Mouse (Mus musculus): ENCODE data around the gene Snx25. TPM values are rescaled to one million over a fixed set of nuclear protein-coding genes. Genes with fewer than 3 reads are reported as not detected.

Snx25 gene
- polyA plus RNA-seq, 1 experiment from 2014 or later, result 34.5 TPM

DNA sequence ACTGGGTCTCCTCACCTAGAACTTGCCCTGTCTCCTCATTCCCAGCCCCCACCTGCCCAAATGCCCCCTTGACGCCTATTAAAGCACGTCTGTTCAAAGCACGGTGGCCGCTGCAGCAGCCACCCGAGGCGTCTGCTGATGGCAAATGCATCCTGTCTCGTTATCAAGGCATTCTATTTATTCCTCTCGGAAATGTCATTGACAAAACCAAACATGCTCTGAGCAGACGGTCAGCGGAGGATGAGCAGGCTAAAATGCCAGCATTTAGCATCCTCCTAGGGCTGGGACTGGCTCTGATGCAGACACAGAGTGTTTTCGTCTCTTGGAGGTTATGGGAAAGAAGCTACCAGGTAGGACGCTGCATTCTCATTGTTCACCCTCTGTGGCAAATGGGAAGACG, 111.7 kb downstream of the Snx25 start:
- no peaks in the 10 kb centered on the region for H3K27me3 ChIP-seq (replicated peaks; ENCODE audit: insufficient read depth, low read length)
- no peaks in the 10 kb centered on the region for H3K9me3 ChIP-seq (ENCODE audit: low read length)
- no peak overlapping the region for H3K9ac ChIP-seq (replicated peaks; ENCODE audit: low read depth)
- 63% methylated on average over 13 of the region's 13 CpGs for WGBS
- no peak for DNase-seq (ENCODE audit: low spot score)
- no peak overlapping the region for H3K4me2 ChIP-seq (replicated peaks; ENCODE audit: low read depth, low read length)
- no peak for ATAC-seq
- peaks cover 30% of the 10 kb centered on the region for H3K36me3 ChIP-seq (ENCODE audit: insufficient read depth, low read length)
- H3K4me1 ChIP-seq (ENCODE audit: insufficient read depth, low read depth, low read length), result no peaks in the 10 kb centered on the region
- no peak overlapping the region for H3K27ac ChIP-seq (ENCODE audit: low read length)
- H3K4me3 ChIP-seq (ENCODE audit: low read depth, low read length), result no peak overlapping the region
- TF ChIP-seq EP300 (IDR thresholded peaks at IDR 0.05) (no peak), CTCF (IDR thresholded peaks at IDR 0.05) (no peak)

DNA sequence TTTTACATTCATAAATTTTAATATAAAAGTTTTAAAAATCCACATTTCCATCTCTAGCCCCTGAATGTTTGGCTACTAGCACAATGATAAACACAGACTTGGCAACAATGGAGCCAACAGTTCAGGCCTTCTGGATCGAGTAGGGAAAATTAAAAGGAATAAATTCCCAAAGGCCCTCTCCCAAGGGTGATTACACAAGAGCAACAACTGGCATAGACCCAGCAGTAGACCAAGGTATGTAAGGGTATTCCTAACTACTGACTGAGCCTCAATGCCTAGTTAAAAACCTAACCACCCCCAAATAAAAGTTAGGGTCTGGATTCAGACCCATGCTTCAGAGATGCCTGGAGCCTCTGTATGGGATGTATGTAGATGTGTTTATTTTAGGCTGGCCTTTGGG, 112.3 kb downstream of the Snx25 start:
- ATAC-seq (no peak), DNase-seq (ENCODE audit: low spot score) (no peak)
- Histone ChIP-seq H3K4me3 (ENCODE audit: low read depth, low read length) (no peak overlapping the region), H3K27ac (ENCODE audit: low read length) (no peak overlapping the region), H3K4me2 (replicated peaks; ENCODE audit: low read depth, low read length) (no peak overlapping the region), H3K9ac (replicated peaks; ENCODE audit: low read depth) (no peak overlapping the region), H3K9me3 (ENCODE audit: low read length) (no peaks in the 10 kb centered on the region), H3K36me3 (ENCODE audit: insufficient read depth, low read length) (peaks cover 25% of the 10 kb centered on the region), H3K27me3 (replicated peaks; ENCODE audit: insufficient read depth, low read length) (no peaks in the 10 kb centered on the region), H3K4me1 (ENCODE audit: insufficient read depth, low read depth, low read length) (no peaks in the 10 kb centered on the region)
- TF ChIP-seq EP300 (IDR thresholded peaks at IDR 0.05) (no peak), CTCF (IDR thresholded peaks at IDR 0.05) (no peak)
- WGBS, result 38% methylated on average over 1 of the region's 1 CpGs

GRCm38 (mm10) chr8:46036217-46036616, 115.7 kb downstream of the Snx25 start:
- no peaks in the 10 kb centered on the region for H3K27me3 ChIP-seq (replicated peaks; ENCODE audit: insufficient read depth, low read length)
- no peak overlapping the region for H3K4me3 ChIP-seq (ENCODE audit: low read depth, low read length)
- 66% methylated on average over 11 of the region's 11 CpGs for WGBS
- H3K4me1 ChIP-seq (ENCODE audit: insufficient read depth, low read depth, low read length), result no peaks in the 10 kb centered on the region
- no peak overlapping the region for H3K9ac ChIP-seq (replicated peaks; ENCODE audit: low read depth)
- no peak for DNase-seq (ENCODE audit: low spot score)
- H3K4me2 ChIP-seq (replicated peaks; ENCODE audit: low read depth, low read length), result no peak overlapping the region
- H3K9me3 ChIP-seq (ENCODE audit: low read length), result no peaks in the 10 kb centered on the region
- no peak for ATAC-seq
- H3K27ac ChIP-seq (ENCODE audit: low read length), result no peak overlapping the region
- H3K36me3 ChIP-seq (ENCODE audit: insufficient read depth, low read length), result 0 out of 2 replicates have a peak, but pooled peaks cover 7% of the 10 kb centered on the region
- TF ChIP-seq CTCF (IDR thresholded peaks at IDR 0.05) (no peak), EP300 (IDR thresholded peaks at IDR 0.05) (no peak)

DNA sequence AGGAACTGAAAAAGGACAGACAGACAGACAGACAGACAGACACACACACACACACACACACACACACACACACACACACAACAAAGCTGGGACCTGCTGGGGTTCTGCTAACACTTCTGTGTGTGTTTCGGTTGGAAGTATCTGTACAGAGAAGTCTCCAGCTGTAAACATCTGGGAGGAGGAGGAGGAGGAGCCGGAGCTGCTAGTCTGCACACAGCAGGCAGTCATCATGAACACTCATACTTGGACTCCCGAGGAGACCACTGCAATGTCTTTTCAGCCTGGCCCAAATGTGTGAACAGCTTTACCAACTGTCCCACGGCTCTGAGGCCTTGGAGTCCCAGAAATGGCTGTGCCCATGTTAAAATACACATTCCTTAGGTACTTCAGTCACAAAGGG, 127.6 kb downstream of the Snx25 start:
- Histone ChIP-seq H3K4me1 (ENCODE audit: insufficient read depth, low read depth, low read length) (no peaks in the 10 kb centered on the region), H3K27ac (ENCODE audit: low read length) (peak overlapping the region; percentile 81), H3K9me3 (ENCODE audit: low read length) (no peaks in the 10 kb centered on the region), H3K36me3 (ENCODE audit: insufficient read depth, low read length) (no peaks in the 10 kb centered on the region), H3K27me3 (replicated peaks; ENCODE audit: insufficient read depth, low read length) (no peaks in the 10 kb centered on the region), H3K9ac (replicated peaks; ENCODE audit: low read depth) (no peak overlapping the region), H3K4me2 (replicated peaks; ENCODE audit: low read depth, low read length) (no peak overlapping the region), H3K4me3 (ENCODE audit: low read depth, low read length) (no peak overlapping the region)
- WGBS, result 28% methylated on average over 4 of the region's 4 CpGs
- DNase-seq (ENCODE audit: low spot score) (peak; percentile 93), ATAC-seq (peak; percentile 96)
- TF ChIP-seq EP300 (IDR thresholded peaks at IDR 0.05) (peak; percentile 48; the same call in 1 of the 2 replicates), CTCF (IDR thresholded peaks at IDR 0.05) (no peak)

GRCm38 (mm10) chr8:46022758-46023157, 129.2 kb downstream of the Snx25 start:
- H3K4me2 ChIP-seq (replicated peaks; ENCODE audit: low read depth, low read length), result no peak overlapping the region
- ATAC-seq (no peak), DNase-seq (ENCODE audit: low spot score) (no peak)
- H3K36me3 ChIP-seq (ENCODE audit: insufficient read depth, low read length), result no peaks in the 10 kb centered on the region
- no peaks in the 10 kb centered on the region for H3K9me3 ChIP-seq (ENCODE audit: low read length)
- no peak overlapping the region for H3K9ac ChIP-seq (replicated peaks; ENCODE audit: low read depth)
- no peak overlapping the region for H3K27ac ChIP-seq (ENCODE audit: low read length)
- H3K4me1 ChIP-seq (ENCODE audit: insufficient read depth, low read depth, low read length), result no peaks in the 10 kb centered on the region
- TF ChIP-seq EP300 (IDR thresholded peaks at IDR 0.05), result no peak
- no peak for TF ChIP-seq CTCF (IDR thresholded peaks at IDR 0.05)
- no peak overlapping the region for H3K4me3 ChIP-seq (ENCODE audit: low read depth, low read length)
- no peaks in the 10 kb centered on the region for H3K27me3 ChIP-seq (replicated peaks; ENCODE audit: insufficient read depth, low read length)
- WGBS, result 91% methylated on average over 9 of the region's 9 CpGs

DNA sequence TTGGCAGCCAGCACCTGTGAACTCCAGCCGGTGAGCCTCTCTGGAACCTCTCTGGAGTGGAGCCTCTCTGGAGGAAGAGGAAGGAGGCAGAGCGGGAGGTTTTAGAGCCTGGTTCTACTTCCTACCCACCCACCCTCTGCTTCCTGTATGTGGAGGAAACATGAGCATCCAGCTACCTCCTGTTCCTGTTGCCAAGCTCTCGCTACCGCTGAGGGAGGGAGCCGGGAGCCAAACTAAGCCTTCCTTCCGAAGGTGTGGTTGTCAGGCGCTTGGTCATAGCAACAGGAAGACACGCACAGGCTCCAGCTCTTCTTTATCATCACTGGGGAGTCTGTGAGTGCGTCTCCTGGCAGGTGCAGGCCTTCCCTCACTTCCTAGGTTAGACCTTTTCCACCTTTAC, 129.8 kb downstream of the Snx25 start:
- Histone ChIP-seq H3K27me3 (replicated peaks; ENCODE audit: insufficient read depth, low read length) (no peaks in the 10 kb centered on the region), H3K9ac (replicated peaks; ENCODE audit: low read depth) (no peak overlapping the region), H3K36me3 (ENCODE audit: insufficient read depth, low read length) (no peaks in the 10 kb centered on the region), H3K4me1 (ENCODE audit: insufficient read depth, low read depth, low read length) (no peaks in the 10 kb centered on the region), H3K4me2 (replicated peaks; ENCODE audit: low read depth, low read length) (no peak overlapping the region), H3K27ac (ENCODE audit: low read length) (no peak overlapping the region), H3K9me3 (ENCODE audit: low read length) (no peaks in the 10 kb centered on the region), H3K4me3 (ENCODE audit: low read depth, low read length) (no peak overlapping the region)
- DNase-seq (ENCODE audit: low spot score), result no peak
- TF ChIP-seq CTCF (IDR thresholded peaks at IDR 0.05), result no peak
- TF ChIP-seq EP300 (IDR thresholded peaks at IDR 0.05), result no peak
- whole genome bisulfite sequencing, result 75% methylated on average over 9 of the region's 9 CpGs
- ATAC-seq, result no peak; the same call in 1 of the 2 replicates

Data from lung, postnatal 0 days (tissue).